Mouse (Mus musculus) liver, embryonic 11.5 days (tissue): Measurements from ENCODE around the gene Plxna2. TPM values are rescaled to one million over a fixed set of nuclear protein-coding genes. Genes with fewer than 3 reads are reported as not detected.
A peak's percentile ranks its signal among the peaks of the same experiment; 100 is the strongest.

ENCODE experiments used
- ATAC-seq: fragments of 200-750 bp; cut with Nextera tagmentation; replicated peaks from 2 replicates; pipeline ENCODE4 v1.8.0; 2017; ENCODE audit warnings: moderate number of reproducible peaks, mild to moderate bottlenecking, moderate TSS enrichment, moderate library complexity; ENCODE audit not compliant: low FRiP score
- DNase-seq: peaks from one replicate; pipeline ENCODE4 v3.0.0-alpha.2; 2017; ENCODE audit warnings: low spot score
- H3K27ac ChIP-seq: fragments of 300-500 bp; sonication (generic); 2 replicates; pipeline ENCODE4 v1.5.1; 2014; ENCODE audit warnings: mild to moderate bottlenecking, low read depth, low read length, control low read depth
- H3K27me3 ChIP-seq: fragments of 300-500 bp; sonication (generic); replicated peaks from 2 replicates; pipeline ENCODE4 v1.6.1; 2014; ENCODE audit warnings: low read length, mixed read lengths; ENCODE audit not compliant: control insufficient read depth, insufficient read depth
- H3K36me3 ChIP-seq: fragments of 300-500 bp; sonication (generic); 2 replicates; pipeline ENCODE4 v1.6.1; 2014; ENCODE audit warnings: mild to moderate bottlenecking, low read length, moderate library complexity, mixed read lengths; ENCODE audit not compliant: control insufficient read depth, insufficient read depth
- H3K4me1 ChIP-seq: fragments of 300-500 bp; sonication (generic); replicated peaks from 2 replicates; pipeline ENCODE4 v1.6.1; 2014; ENCODE audit warnings: low read length, mixed read lengths; ENCODE audit not compliant: control insufficient read depth, insufficient read depth
- H3K4me2 ChIP-seq: fragments of 300-500 bp; sonication (generic); 2 replicates; pipeline ENCODE4 v1.6.1; 2014; ENCODE audit warnings: mild to moderate bottlenecking, control low read depth, moderate library complexity
- H3K4me3 ChIP-seq: fragments of 300-500 bp; sonication (generic); 2 replicates; pipeline ENCODE4 v1.5.1; 2014; ENCODE audit warnings: low read depth, low read length, control low read depth
- H3K9ac ChIP-seq: fragments of 300-500 bp; sonication (generic); 2 replicates; pipeline ENCODE4 v1.6.1; 2014; ENCODE audit warnings: low read depth, low read length, control low read depth
- H3K9me3 ChIP-seq: fragments of 300-500 bp; sonication (generic); 2 replicates; pipeline ENCODE4 v1.6.1; 2016; ENCODE audit warnings: low read length, inconsistent platforms, mixed read lengths; ENCODE audit not compliant: control insufficient read depth
- WGBS: fragments of 180-500 bp; shearing (Covaris S2); extraction: QIAGEN DNeasy Blood & Tissue Kit; methylation state at CpG from one replicate; pipeline ENCODE4 v1.1.7; 2014; 5-methylcytosine and 5-hydroxymethylcytosine counted together
- polyA plus RNA-seq: library from polyadenylated mRNA; unstranded; fragments of >200 nt; fragmentation: Nextera tagmentation; extraction: Ambion mirVana; gene quantifications from 2 replicates; pipeline ENCODE4 v1.2.1, GENCODE M21; 2014

Gene Plxna2
- polyA plus RNA-seq, 1 experiment from 2014 or later: 4.8 TPM

GRCm38 (mm10) chr1:194714138-194715031 is 96.4 kb downstream of the Plxna2 start:
- H3K36me3 ChIP-seq: no peaks in the 10 kb centered on the region
- no peaks in the 10 kb centered on the region for H3K27me3 ChIP-seq
- 74% methylated on average over 4 of the region's 4 CpGs for WGBS
- DNase-seq (no peak), ATAC-seq (no peak)
- no peaks in the 10 kb centered on the region for H3K9me3 ChIP-seq
- no peak overlapping the region for H3K9ac ChIP-seq
- no peak overlapping the region for H3K27ac ChIP-seq
- H3K4me3 ChIP-seq: no peak overlapping the region
- no peaks in the 10 kb centered on the region for H3K4me1 ChIP-seq
- no peak overlapping the region for H3K4me2 ChIP-seq

- no peaks in the 10 kb centered on the region for H3K27me3 ChIP-seq
- WGBS: 80% methylated on average over 1 of the region's 1 CpGs
- no peak overlapping the region for H3K9ac ChIP-seq
- no peaks in the 10 kb centered on the region for H3K9me3 ChIP-seq
- no peaks in the 10 kb centered on the region; the same call in 1 of the 2 replicates for H3K4me1 ChIP-seq
- no peak overlapping the region for H3K4me2 ChIP-seq
- no peak overlapping the region for H3K4me3 ChIP-seq
- H3K36me3 ChIP-seq: no peaks in the 10 kb centered on the region
- H3K27ac ChIP-seq: no peak overlapping the region
- ATAC-seq (no peak), DNase-seq (no peak)
Measured at GRCm38 (mm10) chr1:194717451-194717874, 99.4 kb downstream of the Plxna2 start.

- 81% methylated on average over 4 of the region's 4 CpGs for WGBS
- ATAC-seq (no peak), DNase-seq (no peak)
- Histone ChIP-seq H3K9ac (no peak overlapping the region), H3K27me3 (no peaks in the 10 kb centered on the region), H3K9me3 (no peaks in the 10 kb centered on the region), H3K4me2 (no peak overlapping the region), H3K4me1 (no peaks in the 10 kb centered on the region; the same call in 1 of the 2 replicates), H3K27ac (no peak overlapping the region), H3K4me3 (no peak overlapping the region), H3K36me3 (no peaks in the 10 kb centered on the region)
Measured at GRCm38 (mm10) chr1:194720406-194720805, 102.4 kb downstream of the Plxna2 start.

- DNase-seq: no peak
- H3K4me2 ChIP-seq: no peak overlapping the region
- no peak overlapping the region for H3K27ac ChIP-seq
- ATAC-seq: no peak
- no peak overlapping the region for H3K4me3 ChIP-seq
- H3K9ac ChIP-seq: no peak overlapping the region
- no peaks in the 10 kb centered on the region; the same call in 1 of the 2 replicates for H3K4me1 ChIP-seq
- no peaks in the 10 kb centered on the region for H3K36me3 ChIP-seq
- 77% methylated on average over 2 of the region's 2 CpGs for WGBS
- H3K27me3 ChIP-seq: no peaks in the 10 kb centered on the region
- H3K9me3 ChIP-seq: no peaks in the 10 kb centered on the region
Measured at GRCm38 (mm10) chr1:194721260-194721659, 103.2 kb downstream of the Plxna2 start.

GRCm38 (mm10) chr1:194722329-194722728 is 104.3 kb downstream of the Plxna2 start:
- 43% methylated on average over 2 of the region's 2 CpGs for WGBS
- DNase-seq: peak; percentile 48

GRCm38 (mm10) chr1:194734836-194735235 is 116.8 kb downstream of the Plxna2 start:
- ATAC-seq (no peak), DNase-seq (no peak)
- Histone ChIP-seq H3K9me3 (no peaks in the 10 kb centered on the region), H3K4me2 (no peak overlapping the region), H3K36me3 (no peaks in the 10 kb centered on the region), H3K4me3 (no peak overlapping the region), H3K9ac (no peak overlapping the region), H3K27ac (no peak overlapping the region), H3K4me1 (no peaks in the 10 kb centered on the region), H3K27me3 (no peaks in the 10 kb centered on the region)
- WGBS: 76% methylated on average over 2 of the region's 2 CpGs

More at GRCm38 (mm10) chr1:194722329-194722728, 104.3 kb downstream of the Plxna2 start:
- 0 out of 2 replicates have a peak, but pooled peaks have one; percentile 38 for ATAC-seq
- Histone ChIP-seq H3K27ac (no peak overlapping the region), H3K4me3 (no peak overlapping the region), H3K27me3 (no peaks in the 10 kb centered on the region), H3K9ac (no peak overlapping the region), H3K4me2 (no peak overlapping the region), H3K4me1 (no peaks in the 10 kb centered on the region; the same call in 1 of the 2 replicates), H3K9me3 (no peaks in the 10 kb centered on the region), H3K36me3 (no peaks in the 10 kb centered on the region)

GRCm38 (mm10) chr1:194739894-194740293 is 121.9 kb downstream of the Plxna2 start:
- H3K4me3 ChIP-seq: no peak overlapping the region
- no peak overlapping the region for H3K4me2 ChIP-seq
- DNase-seq (no peak), ATAC-seq (no peak)
- H3K9ac ChIP-seq: no peak overlapping the region
- no peaks in the 10 kb centered on the region for H3K36me3 ChIP-seq
- H3K27me3 ChIP-seq: no peaks in the 10 kb centered on the region
- H3K4me1 ChIP-seq: no peaks in the 10 kb centered on the region
- H3K9me3 ChIP-seq: no peaks in the 10 kb centered on the region
- no peak overlapping the region for H3K27ac ChIP-seq

GRCm38 (mm10) chr1:194742901-194743422 is 124.9 kb downstream of the Plxna2 start:
- DNase-seq (no peak), ATAC-seq (no peak)
- no peak overlapping the region for H3K27ac ChIP-seq
- no peaks in the 10 kb centered on the region for H3K9me3 ChIP-seq
- H3K4me3 ChIP-seq: no peak overlapping the region
- no peak overlapping the region for H3K9ac ChIP-seq
- H3K4me1 ChIP-seq: peaks cover 3% of the 10 kb centered on the region; the same call in 1 of the 2 replicates
- no peak overlapping the region for H3K4me2 ChIP-seq
- no peaks in the 10 kb centered on the region for H3K27me3 ChIP-seq
- 56% methylated on average over 2 of the region's 2 CpGs for WGBS
- H3K36me3 ChIP-seq: no peaks in the 10 kb centered on the region
